Mouse (Mus musculus) layer of hippocampus, adult 9-11 months (tissue): ENCODE data around the gene P3h4.

Experiments
- DNase-seq: peaks from one replicate; pipeline ENCODE4 v3.0.0; 2022

P3h4 gene

GRCm38 (mm10) chr11:100414021-100414913 lies at the start of gene P3h4:
TSS of gene P3h4 (minus strand) at chr11:100414836.
- DNase-seq, result no peak

GRCm38 (mm10) chr11:100462699-100463098 lies 48.1 kb upstream of the P3h4 start:
- peak; percentile 68 for DNase-seq

DNA sequence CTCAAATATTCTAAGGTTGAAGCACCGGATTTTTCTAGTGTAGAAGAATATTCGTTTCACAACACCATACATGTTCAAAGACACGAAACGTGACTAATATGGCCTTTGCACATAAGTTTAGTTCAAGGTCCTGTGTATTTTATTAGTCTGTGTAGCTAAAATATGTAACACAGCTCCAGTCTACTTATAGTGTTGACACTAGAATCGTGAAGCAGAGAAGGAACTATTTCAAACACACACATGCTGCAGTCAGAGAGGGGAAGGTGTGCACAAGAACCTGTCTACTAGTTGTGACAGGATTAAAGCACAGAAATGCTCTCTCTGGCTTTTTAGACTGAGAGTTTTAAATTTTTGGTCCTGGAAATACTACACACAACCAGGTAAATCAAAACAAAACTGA lies 43.1 kb upstream of the P3h4 start:
- no peak for DNase-seq

GRCm38 (mm10) chr11:100457247-100457646 lies 42.6 kb upstream of the P3h4 start:
- no peak for DNase-seq

DNA sequence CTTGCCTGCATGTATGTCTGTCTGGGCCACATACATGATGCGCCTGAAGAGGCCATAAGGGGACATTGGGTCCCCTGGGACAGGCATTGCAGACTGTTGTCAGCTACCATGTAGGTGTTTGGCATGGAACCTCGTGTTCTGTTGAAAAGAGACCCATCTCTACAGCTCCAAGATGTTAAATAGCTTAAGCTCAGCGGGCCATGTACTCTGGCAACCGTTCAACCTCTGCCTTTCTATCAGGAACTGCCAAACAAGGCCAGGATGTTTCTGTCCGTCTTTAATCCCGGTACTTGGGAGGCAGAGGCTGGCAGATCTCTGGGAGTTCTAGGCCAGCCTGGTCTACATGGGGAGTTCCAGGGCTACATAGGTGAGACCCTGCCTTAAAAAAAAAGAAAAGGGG lies 28.0 kb upstream of the P3h4 start:
- no peak for DNase-seq

- DNase-seq, result no peak
Observed at GRCm38 (mm10) chr11:100441797-100442196, 27.2 kb upstream of the P3h4 start, which contains the start of the genes Nt5c3b and Klhl10. TSS of gene Nt5c3b (minus strand) at chr11:100441808. TSS of gene Klhl10 (plus strand) at chr11:100441917.

DNA sequence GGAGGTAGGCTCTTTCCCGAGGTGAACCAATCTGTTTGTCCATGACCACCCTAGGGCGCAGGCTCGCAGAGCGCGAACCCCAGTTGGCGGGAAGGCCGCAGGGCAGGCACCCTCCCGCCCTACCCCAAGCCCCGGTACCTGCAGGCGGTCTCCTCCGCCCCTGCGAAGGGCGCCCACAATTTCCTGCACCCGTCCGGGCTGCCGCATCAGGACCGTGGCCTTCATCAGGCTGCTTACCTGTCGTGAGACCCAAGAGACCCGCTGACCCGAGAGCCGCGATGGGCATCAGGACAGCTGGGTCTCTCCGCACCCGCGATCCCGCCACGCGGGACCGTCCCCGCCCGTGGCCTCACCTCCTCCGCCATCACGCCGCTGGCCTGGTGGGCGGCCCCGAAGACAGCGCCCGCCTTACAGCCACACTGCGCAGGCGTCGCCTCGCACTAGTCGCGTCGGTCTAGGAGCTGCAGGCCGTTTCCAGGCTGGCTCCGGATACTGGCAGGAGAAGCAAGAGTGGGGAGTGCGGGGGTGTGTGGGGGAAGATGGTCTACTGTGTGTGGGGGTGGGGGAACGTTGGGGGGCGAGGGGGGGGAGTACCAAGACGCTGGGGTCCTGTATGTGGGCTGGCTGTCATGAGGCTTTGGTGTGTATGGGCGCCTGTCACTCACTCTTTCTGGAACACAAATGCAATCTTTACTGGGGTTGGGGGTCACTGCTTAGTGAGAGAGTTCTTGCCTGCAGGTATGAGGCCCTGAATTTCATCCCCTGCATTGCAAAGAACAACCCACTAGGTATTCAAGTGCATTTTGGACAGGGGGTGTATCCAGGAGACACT lies 26.3 kb upstream of the P3h4 start:
- peak; percentile 79 for DNase-seq

DNA sequence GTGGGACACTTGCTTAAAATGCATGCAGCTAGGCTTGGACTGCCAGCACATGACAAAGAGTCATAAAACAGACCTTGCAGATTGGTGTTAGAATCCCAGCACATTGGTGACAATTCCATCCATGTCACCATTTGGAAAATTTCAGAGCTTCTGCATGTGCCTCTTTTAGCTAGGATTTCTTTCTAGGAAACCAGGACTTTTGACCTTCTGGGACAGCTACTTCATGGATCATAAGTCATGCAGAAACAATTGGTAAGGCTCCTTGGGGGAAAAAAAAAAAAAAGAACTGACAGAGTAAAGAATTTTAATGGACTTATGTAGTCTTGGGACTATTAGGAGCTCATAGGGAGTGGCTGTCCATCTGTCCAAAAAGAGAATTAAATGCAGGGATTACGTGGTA lies 23.3 kb upstream of the P3h4 start:
- no peak for DNase-seq

DNA sequence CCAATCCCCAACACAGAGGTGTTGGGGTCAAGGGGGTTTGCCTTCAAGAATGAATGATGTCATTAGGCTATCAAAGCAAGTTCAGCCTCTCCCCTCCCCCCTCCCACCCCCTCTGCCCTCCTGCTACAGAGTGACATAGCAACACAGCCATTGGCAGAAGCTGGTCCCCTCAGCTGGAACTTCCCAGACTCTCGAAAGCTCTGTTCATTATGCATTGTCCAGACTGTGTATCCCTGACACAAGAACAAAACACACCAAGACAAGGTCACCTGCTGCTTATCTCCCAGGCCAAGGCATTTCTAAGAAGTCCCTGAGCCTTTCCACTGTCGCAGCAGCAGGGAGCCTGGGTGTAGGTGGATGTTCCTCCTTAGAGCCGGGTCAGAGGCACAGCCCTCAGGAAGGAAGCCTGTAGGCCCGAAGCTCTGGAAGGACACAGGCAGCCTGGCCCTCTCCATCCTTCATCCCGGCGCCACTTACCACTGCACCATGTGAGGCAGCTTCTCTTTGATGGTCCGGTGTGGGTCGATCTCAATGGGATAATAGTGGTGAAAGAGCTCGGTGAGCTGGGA lies 21.1 kb upstream of the P3h4 start:
- no peak for DNase-seq

- DNase-seq, result no peak
Observed at GRCm38 (mm10) chr11:100432002-100432401, 17.4 kb upstream of the P3h4 start.

GRCm38 (mm10) chr11:100430052-100430451 lies 15.4 kb upstream of the P3h4 start:
- DNase-seq, result no peak

DNA sequence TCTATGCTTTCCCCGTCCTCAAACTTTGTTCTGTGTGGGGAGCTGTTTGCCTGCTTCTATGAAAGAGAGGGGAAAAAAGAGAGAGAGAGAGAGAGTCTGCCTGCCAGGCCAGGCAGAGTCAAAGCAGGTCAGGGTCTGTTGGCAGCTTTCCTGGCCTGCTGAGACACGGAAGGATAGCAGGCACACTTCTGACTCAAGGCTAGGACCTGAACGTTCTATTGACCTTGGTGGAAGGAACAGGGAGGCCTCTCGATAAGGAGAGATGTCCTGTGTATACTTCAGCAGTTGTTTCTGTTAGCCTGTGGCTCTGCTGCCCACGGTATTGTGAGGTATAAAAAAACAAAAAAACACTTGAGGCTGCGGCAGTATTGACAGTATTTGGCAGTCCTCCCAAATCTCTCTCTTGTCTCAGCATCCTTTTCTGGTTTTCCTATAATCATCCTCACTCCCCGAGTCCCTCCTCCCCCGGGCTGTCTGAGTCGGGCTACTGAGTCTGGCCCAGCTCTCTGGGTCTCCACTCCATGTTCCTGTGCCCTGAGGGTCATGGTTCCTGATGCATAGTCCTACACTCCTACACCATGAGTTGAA lies 14.1 kb upstream of the P3h4 start:
- DNase-seq, result no peak

DNA sequence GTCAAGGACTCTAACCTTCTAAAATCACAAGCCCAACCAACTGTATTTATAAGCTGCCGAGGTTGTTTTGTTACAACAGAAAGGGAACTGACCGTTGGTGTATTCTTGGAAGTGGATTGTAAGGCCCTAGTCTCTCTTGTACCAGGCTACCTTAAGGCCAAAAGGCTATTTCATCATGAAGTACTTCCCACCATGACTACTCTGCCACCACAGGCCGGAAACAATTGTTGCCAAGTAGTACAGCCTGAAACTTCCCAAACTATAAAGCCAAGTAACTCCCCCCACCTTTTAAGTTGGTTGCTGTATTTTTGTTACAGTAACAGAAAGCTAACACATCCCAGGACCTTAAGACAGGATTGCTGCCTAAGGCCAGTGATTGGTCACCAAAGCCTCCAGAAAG lies 12.2 kb upstream of the P3h4 start:
- no peak for DNase-seq

- peak; percentile 67 for DNase-seq
Observed at GRCm38 (mm10) chr11:100425851-100426250, 11.2 kb upstream of the P3h4 start.

DNA sequence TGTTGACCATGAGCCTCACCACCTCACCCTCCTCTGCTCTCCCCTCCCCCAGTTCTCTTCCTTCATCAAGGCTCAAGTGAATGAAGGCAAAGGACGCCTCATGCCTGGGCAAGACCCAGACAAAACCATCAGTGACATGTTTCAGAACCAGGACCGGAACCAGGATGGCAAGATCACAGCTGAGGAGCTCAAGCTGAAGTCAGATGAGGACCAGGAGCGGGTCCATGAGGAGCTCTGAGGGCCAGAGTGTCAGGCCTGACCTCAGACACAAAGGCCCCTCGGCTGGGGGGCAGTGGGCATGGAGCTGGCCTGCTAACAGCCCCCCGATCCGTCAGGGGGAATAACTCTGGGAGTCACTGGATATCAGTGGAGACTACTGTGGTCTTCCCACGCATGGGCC lies 9.2 kb upstream of the P3h4 start:
- DNase-seq, result no peak

- DNase-seq, result no peak
Observed at GRCm38 (mm10) chr11:100421537-100421936, 6.9 kb upstream of the P3h4 start.

DNA sequence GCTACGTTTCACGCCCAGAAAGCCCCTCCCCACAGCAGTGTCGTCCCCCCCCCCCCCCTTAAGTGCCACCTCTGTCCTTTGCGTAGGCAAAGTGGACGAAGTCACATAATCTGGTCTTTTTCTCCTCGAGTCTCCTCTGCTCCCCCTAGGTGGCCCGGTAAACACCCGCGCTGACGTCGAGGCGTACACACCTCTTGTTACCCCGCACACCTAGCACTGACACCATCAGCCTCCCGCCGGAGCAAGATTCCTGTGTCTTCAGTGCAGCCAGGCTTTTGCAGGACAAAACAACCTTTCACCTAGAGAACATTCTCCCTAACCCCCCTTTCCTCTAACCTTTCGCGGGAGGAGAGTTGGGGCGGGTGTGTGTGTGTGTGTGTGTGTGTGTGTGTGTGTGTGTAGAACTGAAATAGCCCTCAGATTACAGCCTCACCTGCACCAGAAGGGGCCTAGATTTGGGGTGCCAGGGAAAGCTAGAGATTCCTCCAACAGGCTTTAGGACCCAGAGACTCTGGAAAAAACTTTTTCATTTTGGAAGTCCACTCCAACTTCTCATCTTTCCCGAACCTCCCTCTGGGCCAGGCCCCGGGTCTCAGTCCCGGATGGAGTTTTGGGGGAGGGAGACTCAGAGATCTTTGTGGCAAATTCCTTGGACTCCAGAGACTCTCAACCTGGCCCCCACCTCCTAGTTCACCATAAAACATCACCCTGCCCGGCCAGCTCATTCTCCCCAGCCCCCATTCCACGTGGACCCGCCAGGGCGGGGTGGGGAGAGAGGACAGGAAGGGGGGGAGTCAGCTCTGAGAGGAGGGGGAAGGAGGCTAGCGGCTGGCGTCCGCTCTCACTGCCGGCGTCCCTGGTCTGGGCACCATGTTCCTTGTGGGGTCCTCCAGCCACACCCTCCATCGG lies 532 bp upstream of the P3h4 start, which contains the start of gene Fkbp10:
Fkbp10 (plus strand) TSS at position 784 of the 909 bp plus-strand sequence.
- DNase-seq, result no peak

DNA sequence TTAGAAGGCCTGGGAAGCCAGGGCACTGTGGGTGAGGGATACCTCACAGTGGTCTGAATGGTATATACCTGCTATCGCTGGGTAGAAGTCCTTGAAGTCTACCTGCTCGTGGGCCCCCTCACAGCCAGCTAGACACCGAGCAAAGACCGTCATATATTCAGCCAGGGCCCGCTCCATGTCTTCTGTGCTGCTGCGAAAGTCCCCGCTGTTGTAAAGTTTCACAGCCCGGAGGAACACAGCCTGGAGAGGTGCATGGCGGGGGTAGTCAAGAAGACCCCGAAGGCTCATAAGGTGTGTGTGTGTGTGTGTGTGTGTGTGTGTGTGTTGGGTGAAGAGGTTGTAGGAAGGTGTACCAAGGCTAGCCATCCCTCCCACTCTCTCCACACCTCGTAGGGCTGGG lies 1.1 kb downstream of the P3h4 start:
- DNase-seq, result no peak

DNA sequence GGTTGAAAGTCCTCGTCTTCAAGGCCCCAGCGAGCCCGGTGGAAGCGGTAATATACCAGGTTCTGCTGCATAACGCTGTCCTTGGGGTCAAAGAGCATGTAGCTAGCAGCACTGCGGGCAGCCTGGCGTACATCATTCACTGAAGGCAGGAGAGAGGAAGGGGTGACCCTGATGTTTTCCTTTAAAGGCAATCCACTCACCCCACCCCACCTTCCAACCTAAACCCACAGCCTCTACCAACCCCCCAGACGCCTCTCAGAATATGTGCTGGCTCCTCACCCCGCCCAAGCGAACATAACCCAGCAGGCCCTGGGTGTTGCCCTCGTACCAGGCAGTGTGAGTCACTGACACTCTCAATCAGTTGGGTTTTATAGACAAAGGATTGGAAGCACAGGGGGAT lies 2.9 kb downstream of the P3h4 start:
- DNase-seq, result peak; percentile 58

GRCm38 (mm10) chr11:100409686-100410085 lies 5.0 kb downstream of the P3h4 start:
- DNase-seq, result no peak

- DNase-seq, result no peak
Observed at GRCm38 (mm10) chr11:100408835-100409462, 5.7 kb downstream of the P3h4 start.
